Mouse (Mus musculus) cortical plate, adult 2 months (tissue): ENCODE results near the gene Pygm.

ENCODE experiments used
- CTCF ChIP-seq: fragments of 200-500 bp; IDR thresholded peaks from 2 replicates; pipeline ENCODE4 v1.5.1; 2011; ENCODE audit warnings: mild to moderate bottlenecking, control low read depth, low read length; ENCODE audit not compliant: insufficient read depth; ENCODE audit errors: extremely low read depth
- POLR2A ChIP-seq: fragments of 200-500 bp; IDR thresholded peaks from 2 replicates; pipeline ENCODE4 v1.6.1; 2011; ENCODE audit warnings: mild to moderate bottlenecking, low read length, control low read depth; ENCODE audit not compliant: insufficient read depth; ENCODE audit errors: extremely low read depth

DNA sequence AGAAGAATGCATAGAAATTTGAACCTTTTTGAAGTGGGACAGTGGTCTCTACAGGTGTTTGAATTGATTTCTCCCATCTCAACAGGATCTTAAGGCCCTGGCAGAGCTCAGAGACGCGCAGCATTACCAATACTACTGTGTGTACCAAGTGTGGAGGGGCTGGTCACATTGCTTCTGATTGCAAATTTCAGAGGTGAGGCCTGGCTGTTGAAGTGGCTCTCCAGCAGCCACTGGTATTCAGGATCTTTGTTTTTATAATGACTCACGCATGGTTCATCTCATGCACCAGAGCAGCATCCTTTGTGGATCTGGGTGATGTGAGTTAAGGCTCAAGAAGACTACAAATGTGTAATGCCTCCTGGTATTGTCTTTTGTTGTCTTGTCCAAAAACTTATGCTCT is 11.8 kb upstream of the Pygm start:
- TF ChIP-seq POLR2A (no peak), CTCF (no peak)
